Comparison of ENCODE assay signal across 8 mouse cellular contexts in genomic region chr3:94479564-94479963, GRCm38 (mm10). TPM values are rescaled to one million over a fixed set of nuclear protein-coding genes. Genes with fewer than 3 reads are reported as not detected.
DNase-seq lines count a peak whose midpoint lies in the region; ATAC-seq lines count a peak whose summit lies in the region.

No protein-coding gene starts in this region.

- H3K27me3 ChIP-seq in embryonic facial prominence, embryonic 10.5 days (replicated peaks; ENCODE audit: low read depth, poor library complexity, severe bottlenecking): peaks cover 39% of the 10 kb centered on the region
- peaks cover 11% of the 10 kb centered on the region; the same call in 1 of the 2 replicates for H3K27me3 ChIP-seq in hindbrain, embryonic 12.5 days

- no peak for ATAC-seq in hindbrain, embryonic 12.5 days (ENCODE audit: low FRiP score)

- H3K27ac ChIP-seq in embryonic facial prominence, embryonic 10.5 days (replicated peaks): 0 out of 2 replicates have a peak overlapping the region, but pooled peaks have one; percentile 73
- peak overlapping the region; percentile 93; the same call in 1 of the 2 replicates for H3K27ac ChIP-seq in hindbrain, embryonic 12.5 days

- DNase-seq in kidney, postnatal 4 days: peak; percentile 70 to 73
- no peak for DNase-seq in kidney, adult 18-20 months
- DNase-seq in embryonic facial prominence, embryonic 10.5 days (ENCODE audit: low spot score): peak; percentile 60
- DNase-seq in neural tube, embryonic 10.5 days (ENCODE audit: extremely low spot score, low spot score): peak; percentile 37
- no peak for DNase-seq in thymus, postnatal 4 days
- DNase-seq in ovary, adult 18-20 months (ENCODE audit: low spot score): no peak
- no peak for DNase-seq in adipocyte (ENCODE audit: low spot score)

- no peaks in the 10 kb centered on the region for H3K9me3 ChIP-seq in embryonic facial prominence, embryonic 10.5 days
- H3K9me3 ChIP-seq in hindbrain, embryonic 12.5 days (replicated peaks): no peaks in the 10 kb centered on the region

- peak overlapping the region; percentile 90 for H3K9ac ChIP-seq in hindbrain, embryonic 12.5 days

- 4% methylated on average over 11 of the region's 11 CpGs for WGBS in embryonic facial prominence, embryonic 10.5 days
- WGBS in hindbrain, embryonic 12.5 days: 12% methylated on average over 11 of the region's 11 CpGs

- no peaks in the 10 kb centered on the region for H3K36me3 ChIP-seq in embryonic facial prominence, embryonic 10.5 days (replicated peaks)
- H3K36me3 ChIP-seq in hindbrain, embryonic 12.5 days: peaks cover 12% of the 10 kb centered on the region; the same call in 1 of the 2 replicates

- peaks cover 64% of the 10 kb centered on the region for H3K4me1 ChIP-seq in embryonic facial prominence, embryonic 10.5 days
- peaks cover 66% of the 10 kb centered on the region for H3K4me1 ChIP-seq in hindbrain, embryonic 12.5 days

- peak overlapping the region; percentile 82 for H3K4me2 ChIP-seq in hindbrain, embryonic 12.5 days (replicated peaks)

- peak overlapping the region; percentile 55 for H3K4me3 ChIP-seq in embryonic facial prominence, embryonic 10.5 days
- peak overlapping the region; percentile 67 for H3K4me3 ChIP-seq in hindbrain, embryonic 12.5 days

RNA-seq across cellular contexts. Expression of gene Riiad1, which starts 0.6 kb away (rescaled TPM):
- 1.8 and 3.2 TPM in 2 replicates for polyA plus RNA-seq in embryonic facial prominence, embryonic 10.5 days (2016; fragmentation: Nextera tagmentation; extraction: Ambion mirVana)
- 18.7 and 19.3 TPM in 2 replicates for polyA plus RNA-seq in hindbrain, embryonic 12.5 days (2016; fragmentation: Nextera tagmentation; extraction: Ambion mirVana)

RNA-seq across cellular contexts. Expression of gene Celf3, which starts 1.5 kb away (rescaled TPM):
- 25.4 and 28.7 TPM in 2 replicates for polyA plus RNA-seq in embryonic facial prominence, embryonic 10.5 days (2016; fragmentation: Nextera tagmentation; extraction: Ambion mirVana)
- 196 and 207 TPM in 2 replicates for polyA plus RNA-seq in hindbrain, embryonic 12.5 days (2016; fragmentation: Nextera tagmentation; extraction: Ambion mirVana)

RNA-seq across cellular contexts. Expression of gene Oaz3, which starts 35.8 kb away (rescaled TPM):
- polyA plus RNA-seq in embryonic facial prominence, embryonic 10.5 days (2016; fragmentation: Nextera tagmentation; extraction: Ambion mirVana): 0.56 and 0.60 TPM in 2 replicates
- 0.77 and 1.0 TPM in 2 replicates for polyA plus RNA-seq in hindbrain, embryonic 12.5 days (2016; fragmentation: Nextera tagmentation; extraction: Ambion mirVana)

RNA-seq across cellular contexts. Expression of gene Mrpl9, which starts 36.4 kb away (rescaled TPM):
- polyA plus RNA-seq in embryonic facial prominence, embryonic 10.5 days (2016; fragmentation: Nextera tagmentation; extraction: Ambion mirVana): 68.5 and 71.4 TPM in 2 replicates
- 58.0 and 67.5 TPM in 2 replicates for polyA plus RNA-seq in hindbrain, embryonic 12.5 days (2016; fragmentation: Nextera tagmentation; extraction: Ambion mirVana)

Comparison
In these comparisons a context has a peak if more than half of its experiments do, and no peak if none do; other contexts are left out.
1. DNase-seq: peak in kidney, postnatal 4 days (2 of 2), embryonic facial prominence, embryonic 10.5 days (single experiment) and neural tube, embryonic 10.5 days (single experiment); none in kidney, adult 18-20 months (single experiment), thymus, postnatal 4 days (single experiment), ovary, adult 18-20 months (single experiment) and adipocyte (single experiment).